Mouse (Mus musculus) hindbrain, postnatal 0 days (tissue): ENCODE data around the gene Rasgef1b. TPM values are rescaled to one million over a fixed set of nuclear protein-coding genes. Genes with fewer than 3 reads are reported as not detected.

Source experiments
- ATAC-seq: fragments of 200-750 bp; cut with Nextera tagmentation; 2 replicates; pipeline ENCODE4 v1.8.0; 2017; ENCODE audit warnings: mild to moderate bottlenecking, moderate TSS enrichment, moderate library complexity
- DNase-seq: peaks from one replicate; pipeline ENCODE4 v3.0.0-alpha.2; 2015; ENCODE audit warnings: low spot score
- H3K27ac ChIP-seq: fragments of 300-500 bp; sonication (generic); 2 replicates; pipeline ENCODE4 v1.5.1; 2014; ENCODE audit warnings: mild to moderate bottlenecking
- H3K27me3 ChIP-seq: fragments of 300-500 bp; sonication (generic); 2 replicates; pipeline ENCODE4 v1.6.1; 2014; ENCODE audit warnings: low read length, mixed read lengths; ENCODE audit not compliant: insufficient read depth
- H3K36me3 ChIP-seq: fragments of 300-500 bp; sonication (generic); 2 replicates; pipeline ENCODE4 v1.6.1; 2014; ENCODE audit warnings: low read length, mixed read lengths; ENCODE audit not compliant: insufficient read depth
- H3K4me1 ChIP-seq: fragments of 300-500 bp; sonication (generic); 2 replicates; pipeline ENCODE4 v1.6.1; 2014; ENCODE audit warnings: antibody characterized with exemption, low read length, mixed read lengths; ENCODE audit not compliant: insufficient read depth
- H3K4me2 ChIP-seq: fragments of 300-500 bp; sonication (generic); 2 replicates; pipeline ENCODE4 v1.6.1; 2014; ENCODE audit warnings: low read depth, mild to moderate bottlenecking, low read length, moderate library complexity, mixed read lengths
- H3K4me3 ChIP-seq: fragments of 300-500 bp; sonication (generic); 2 replicates; pipeline ENCODE4 v1.5.1; 2014; ENCODE audit warnings: low read length
- H3K9ac ChIP-seq: fragments of 300-500 bp; sonication (generic); replicated peaks from 2 replicates; pipeline ENCODE4 v1.6.1; 2014; ENCODE audit warnings: mild to moderate bottlenecking, low read length, moderate library complexity, mixed read lengths
- H3K9me3 ChIP-seq: fragments of 300-500 bp; sonication (generic); 2 replicates; pipeline ENCODE4 v1.6.1; 2016; ENCODE audit warnings: low read length, mixed read lengths
- CTCF ChIP-seq: IDR thresholded peaks from 2 replicates; pipeline ENCODE4 v1.5.1; 2016; ENCODE audit warnings: antibody characterized with exemption, control low read depth, low read depth
- WGBS: fragments of 180-500 bp; shearing (Covaris S2); extraction: QIAGEN DNeasy Blood & Tissue Kit; methylation state at CpG from one replicate; pipeline ENCODE4 v1.1.7; 2014; 5-methylcytosine and 5-hydroxymethylcytosine counted together
- polyA plus RNA-seq: library from polyadenylated mRNA; unstranded; fragments of >200 nt; fragmentation: Nextera tagmentation; extraction: Ambion mirVana; gene quantifications from 2 replicates; pipeline ENCODE4 v1.2.1, GENCODE M21; 2015
- total RNA-seq: library from RNA; depleted of rRNA; stranded (reverse); fragments of >200 nt; gene quantifications from 2 replicates; pipeline ENCODE4 v1.2.3, GENCODE M21; 2014

Rasgef1b gene
- total and polyA plus RNA-seq, 2 experiments from 2014 or later: 32.0 to 39.9 TPM

- WGBS: 77% methylated on average over 6 of the region's 6 CpGs
- no peak for DNase-seq
- no peak overlapping the region for H3K27ac ChIP-seq
Observed at GRCm38 (mm10) chr5:99213211-99213610, 515.7 kb downstream of the Rasgef1b start.

GRCm38 (mm10) chr5:99203475-99203874 lies 525.4 kb downstream of the Rasgef1b start:
- TF ChIP-seq CTCF: no peak
- H3K9me3 ChIP-seq: no peaks in the 10 kb centered on the region
- no peaks in the 10 kb centered on the region for H3K27me3 ChIP-seq
- no peaks in the 10 kb centered on the region for H3K36me3 ChIP-seq
- H3K4me3 ChIP-seq: no peak overlapping the region
- no peak overlapping the region for H3K27ac ChIP-seq
- no peaks in the 10 kb centered on the region for H3K4me1 ChIP-seq
- no peak overlapping the region for H3K9ac ChIP-seq
- ATAC-seq (no peak), DNase-seq (no peak)
- H3K4me2 ChIP-seq: no peak overlapping the region
- 90% methylated on average over 2 of the region's 2 CpGs for WGBS

More at GRCm38 (mm10) chr5:99213211-99213610, 515.7 kb downstream of the Rasgef1b start:
- Histone ChIP-seq H3K27me3 (no peaks in the 10 kb centered on the region), H3K4me3 (no peak overlapping the region), H3K9me3 (no peaks in the 10 kb centered on the region), H3K9ac (no peak overlapping the region), H3K4me2 (no peak overlapping the region), H3K4me1 (no peaks in the 10 kb centered on the region), H3K36me3 (no peaks in the 10 kb centered on the region)
- no peak for TF ChIP-seq CTCF
- no peak for ATAC-seq

GRCm38 (mm10) chr5:99202074-99202837 lies 526.6 kb downstream of the Rasgef1b start:
- Histone ChIP-seq H3K4me2 (peak overlapping the region; percentile 37), H3K27me3 (no peaks in the 10 kb centered on the region), H3K4me1 (no peaks in the 10 kb centered on the region), H3K4me3 (no peak overlapping the region), H3K27ac (no peak overlapping the region), H3K9ac (no peak overlapping the region), H3K9me3 (no peaks in the 10 kb centered on the region), H3K36me3 (no peaks in the 10 kb centered on the region)
- peak; percentile 79 for ATAC-seq
- 55% methylated on average over 15 of the region's 15 CpGs for WGBS
- TF ChIP-seq CTCF: peak; percentile 73
- DNase-seq: peak; percentile 83

- WGBS: 97% methylated on average over 5 of the region's 5 CpGs
- H3K9me3 ChIP-seq: no peaks in the 10 kb centered on the region
- DNase-seq (no peak), ATAC-seq (no peak)
- no peak overlapping the region for H3K27ac ChIP-seq
- no peak overlapping the region for H3K4me2 ChIP-seq
- H3K4me1 ChIP-seq: 0 out of 2 replicates have a peak, but pooled peaks cover 3% of the 10 kb centered on the region
- no peaks in the 10 kb centered on the region for H3K36me3 ChIP-seq
- no peaks in the 10 kb centered on the region for H3K27me3 ChIP-seq
- no peak for TF ChIP-seq CTCF
- H3K9ac ChIP-seq: no peak overlapping the region
- no peak overlapping the region for H3K4me3 ChIP-seq
Observed at GRCm38 (mm10) chr5:99195436-99195835, 533.4 kb downstream of the Rasgef1b start.

- DNase-seq: no peak
- no peak overlapping the region for H3K4me2 ChIP-seq
- no peak for ATAC-seq
Observed at GRCm38 (mm10) chr5:99190941-99191800, 537.7 kb downstream of the Rasgef1b start.

GRCm38 (mm10) chr5:99183637-99184036 lies 545.2 kb downstream of the Rasgef1b start:
- DNase-seq (no peak), ATAC-seq (no peak)
- no peak for TF ChIP-seq CTCF
- Histone ChIP-seq H3K4me1 (no peaks in the 10 kb centered on the region), H3K36me3 (no peaks in the 10 kb centered on the region), H3K27ac (no peak overlapping the region), H3K4me3 (no peak overlapping the region), H3K9me3 (no peaks in the 10 kb centered on the region), H3K27me3 (no peaks in the 10 kb centered on the region), H3K9ac (no peak overlapping the region), H3K4me2 (no peak overlapping the region)
- WGBS: 90% methylated on average over 7 of the region's 7 CpGs

More at GRCm38 (mm10) chr5:99190941-99191800, 537.7 kb downstream of the Rasgef1b start:
- Histone ChIP-seq H3K36me3 (no peaks in the 10 kb centered on the region), H3K9ac (no peak overlapping the region), H3K27ac (no peak overlapping the region), H3K9me3 (no peaks in the 10 kb centered on the region), H3K4me1 (0 out of 2 replicates have a peak, but pooled peaks cover 3% of the 10 kb centered on the region), H3K27me3 (no peaks in the 10 kb centered on the region), H3K4me3 (no peak overlapping the region)
- 53% methylated on average over 26 of the region's 26 CpGs for WGBS
- TF ChIP-seq CTCF: no peak
